Mouse (Mus musculus) frontal cortex, postnatal 25 days (tissue): ENCODE results near the gene Glyatl3.

Experiments used
- DNase-seq, 2 experiments: peaks; one replicate each; pipeline ENCODE4 v3.0.0; 2022; ENCODE audit warnings: low spot score in 2 of 2

Glyatl3 gene

DNA sequence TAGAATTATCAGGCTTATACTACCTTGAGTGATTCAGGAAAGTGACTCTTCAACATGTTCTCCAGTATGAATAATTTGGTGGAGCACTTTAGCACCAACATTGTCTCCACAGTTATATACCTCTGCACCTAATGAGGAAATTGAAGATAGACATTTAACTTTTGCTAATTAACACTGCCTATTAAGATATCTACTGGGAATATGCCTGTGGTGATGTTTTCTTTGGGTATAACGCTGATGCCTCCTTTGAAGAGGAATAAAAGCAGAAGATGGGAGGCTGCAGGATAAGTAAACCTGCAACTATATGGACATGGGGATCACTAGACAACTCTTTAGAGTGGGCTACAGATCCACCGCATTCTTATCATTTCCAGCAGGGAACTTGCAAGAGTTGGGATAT lies at the start of gene Glyatl3:
Gene Glyatl3 (minus strand): TSS at position 101 of the 400 bp plus-strand sequence.
- no peak for DNase-seq

DNA sequence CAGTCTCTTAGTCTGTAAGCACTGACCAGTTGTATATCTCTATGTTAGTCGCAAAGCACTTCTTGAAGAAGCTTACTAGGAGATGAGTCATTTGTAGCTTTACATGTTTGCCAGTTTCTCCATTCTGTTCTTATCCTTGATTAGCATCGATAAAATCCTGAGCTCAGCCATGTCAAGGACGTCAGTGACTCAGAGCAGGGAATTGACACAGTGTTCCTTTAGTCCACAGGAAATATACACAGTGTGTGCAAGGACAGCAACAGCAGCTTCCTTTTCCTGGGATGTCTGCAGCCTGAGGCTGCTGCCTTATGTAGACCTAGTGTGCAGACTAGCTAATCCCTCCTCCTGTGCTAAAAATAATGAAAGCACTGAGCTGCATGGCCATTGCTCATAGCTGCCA lies 34.4 kb upstream of the Glyatl3 start:
- DNase-seq = no peak

DNA sequence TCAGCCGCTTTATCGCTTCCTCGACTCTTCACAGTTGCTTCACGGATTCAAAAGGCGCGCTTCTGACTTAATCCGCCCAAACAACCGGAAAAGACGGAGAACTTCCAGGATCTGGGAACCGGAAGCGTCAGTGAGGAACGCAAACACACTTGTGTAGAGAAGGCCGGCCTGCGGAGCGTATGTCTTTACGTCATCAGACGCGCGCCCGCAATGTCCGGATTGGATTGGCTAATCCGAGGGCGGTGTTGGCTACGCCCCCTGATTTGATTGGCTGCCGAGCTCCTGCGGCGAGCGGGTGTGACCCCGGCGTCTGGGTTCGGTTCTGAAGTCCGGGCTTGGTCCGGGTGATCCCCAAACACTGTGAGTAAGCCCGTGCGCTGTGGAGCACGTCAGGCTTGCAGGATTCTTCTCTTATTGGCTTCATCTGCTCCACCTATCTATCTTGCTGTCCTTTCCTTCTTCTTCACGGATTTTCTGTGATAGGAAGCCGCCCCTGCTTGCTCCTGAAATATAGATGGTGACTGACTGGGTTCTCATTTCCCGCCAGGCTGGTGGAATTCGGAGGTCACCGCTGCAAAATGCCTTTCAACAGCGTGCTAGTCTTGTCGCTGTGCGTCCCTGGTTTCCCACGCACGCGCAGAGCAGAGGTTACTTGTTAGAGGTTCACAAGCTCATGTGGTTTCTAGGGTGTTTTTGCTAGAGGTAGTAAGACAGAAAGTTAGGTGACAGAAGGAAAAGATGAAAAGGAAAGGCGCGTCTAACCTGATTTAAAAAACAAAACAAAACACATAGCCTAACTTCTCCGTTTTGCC lies 20.5 kb upstream of the Glyatl3 start, which contains the start of the genes Mut and Cenpq:
Gene Mut (plus strand): TSS at position 266 of the 812 bp plus-strand sequence.
Gene Cenpq (minus strand): TSS at position 628 of the 812 bp plus-strand sequence.
- peak; percentile 99 for DNase-seq

DNA sequence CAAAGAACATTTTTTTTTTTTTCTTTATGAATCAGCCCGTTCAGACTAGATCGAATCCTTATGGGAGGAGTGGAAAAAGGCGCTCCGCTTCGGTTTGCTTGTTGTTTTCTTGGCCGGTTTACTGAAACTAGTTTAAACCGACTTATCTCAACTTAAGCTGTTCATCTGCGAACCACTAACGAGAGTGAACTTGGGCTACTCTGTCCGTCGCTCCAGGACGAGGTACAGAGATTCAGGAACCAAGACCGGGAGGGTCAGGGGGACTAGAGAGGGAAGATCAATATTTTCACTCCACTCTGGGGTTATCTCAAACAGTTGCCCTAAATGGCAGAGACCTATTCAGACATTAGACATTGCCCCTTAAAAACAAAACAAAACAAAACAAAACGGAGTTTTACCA lies 19.8 kb upstream of the Glyatl3 start:
- DNase-seq = no peak

DNA sequence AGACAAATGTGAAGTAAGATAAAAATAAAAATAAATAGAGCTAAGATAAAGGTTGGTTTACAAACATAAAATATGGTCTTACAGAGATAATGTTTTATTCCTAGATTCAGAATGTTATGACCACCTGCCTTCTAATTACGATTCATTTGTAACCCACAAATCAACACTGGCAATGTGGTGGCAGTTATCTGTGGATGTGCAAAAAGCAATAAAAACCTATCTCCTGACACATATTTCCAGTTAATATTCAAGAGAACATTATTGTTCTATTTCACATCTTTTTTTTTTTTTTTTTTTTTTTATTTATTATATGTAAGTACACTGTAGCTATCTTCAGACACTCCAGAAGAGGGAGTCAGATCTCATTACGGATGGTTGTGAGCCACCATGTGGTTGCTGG lies 1.3 kb upstream of the Glyatl3 start:
- no peak for DNase-seq

DNA sequence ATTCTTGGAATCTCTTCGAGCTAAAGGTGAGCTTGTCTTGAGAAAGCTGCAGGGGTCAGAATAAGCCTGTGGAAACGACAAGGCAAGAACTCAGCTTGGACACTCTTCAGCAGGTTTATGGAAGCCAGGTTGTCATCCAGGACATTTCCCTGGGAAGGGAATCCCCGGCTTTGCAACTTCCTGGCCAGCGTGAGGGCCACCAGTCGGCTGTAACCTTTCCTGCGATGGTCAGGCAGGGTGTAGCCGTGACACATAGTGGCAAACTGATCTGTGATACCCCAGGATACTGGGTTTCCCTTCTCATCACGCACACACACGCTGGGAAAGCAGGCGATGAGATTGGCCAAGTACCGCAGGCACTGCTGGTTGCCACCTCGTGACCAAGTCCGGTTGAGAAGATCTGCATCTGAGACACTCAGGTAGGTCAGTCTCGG lies 9.4 kb downstream of the Glyatl3 start:
- no peak for DNase-seq

DNA sequence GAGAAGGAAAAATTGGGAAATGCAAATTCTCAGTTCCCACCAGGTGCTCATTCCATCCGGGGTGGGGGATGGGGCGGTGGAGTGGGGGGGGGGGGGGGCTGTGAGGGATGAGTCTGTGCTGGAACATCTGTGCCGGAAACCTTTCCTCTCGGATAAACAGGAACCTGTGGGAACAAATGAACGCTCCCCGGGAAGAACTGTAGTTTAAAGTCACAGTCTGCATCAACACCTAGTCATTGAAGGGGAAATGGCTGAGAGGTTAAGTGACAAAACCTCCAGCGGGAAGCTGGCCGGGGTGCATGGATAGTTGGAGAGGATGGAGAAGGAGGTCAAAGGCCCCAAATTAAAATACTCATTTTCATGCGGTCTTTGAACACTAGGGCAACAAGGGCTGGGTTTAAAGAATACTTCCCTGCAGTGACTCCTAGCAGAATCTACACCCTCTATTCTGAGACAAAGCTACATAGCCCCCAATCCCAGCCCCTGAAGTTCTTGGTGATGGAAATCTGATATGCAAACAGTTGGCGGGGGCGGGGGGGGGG lies 10.0 kb downstream of the Glyatl3 start:
- no peak for DNase-seq

DNA sequence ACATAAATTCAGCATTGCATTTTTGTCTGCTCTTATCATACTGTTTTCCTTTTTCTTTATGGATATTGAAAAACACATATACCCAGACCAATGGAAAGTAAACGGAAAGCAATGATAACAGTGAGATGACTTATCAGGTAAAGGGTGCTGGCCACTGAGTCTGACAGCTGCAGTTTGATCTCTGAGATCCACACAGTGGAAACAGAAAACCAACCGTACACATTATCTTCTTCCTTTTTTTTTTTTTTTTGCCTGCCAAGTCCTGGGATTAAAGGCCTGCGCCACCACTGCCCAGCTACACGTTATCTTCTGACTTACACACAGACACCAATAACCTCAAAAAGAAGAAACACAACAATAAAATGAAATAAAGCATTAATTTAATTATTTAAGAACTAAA lies 10.8 kb downstream of the Glyatl3 start:
- no peak for DNase-seq

DNA sequence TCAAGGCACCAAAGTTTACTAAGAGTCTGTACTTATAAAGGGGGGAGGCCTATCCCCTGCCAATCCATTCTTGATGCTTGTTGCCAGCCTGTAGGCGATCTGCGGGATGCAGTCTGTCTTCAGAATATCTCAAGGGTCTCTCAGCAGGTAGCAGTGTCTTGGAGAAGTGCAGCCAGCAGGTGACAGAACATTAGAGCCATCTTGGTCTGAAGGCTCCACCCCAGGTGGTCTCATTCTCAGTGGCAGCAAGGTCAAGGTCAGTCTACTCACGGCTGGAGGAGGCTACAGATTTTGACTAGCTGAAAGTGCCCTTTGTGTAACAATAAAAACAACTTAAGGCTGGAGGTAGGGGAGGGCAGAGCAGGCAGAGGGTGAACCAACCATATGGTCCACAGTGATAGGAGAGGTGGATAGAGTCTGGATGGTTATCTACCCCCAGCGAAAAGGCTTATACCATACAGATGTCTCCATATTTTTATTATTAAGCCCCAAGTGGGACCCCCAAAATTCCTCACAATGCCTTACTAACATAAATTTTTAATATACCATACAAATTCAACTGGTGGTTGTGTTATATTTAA lies 14.3 kb downstream of the Glyatl3 start:
- DNase-seq = no peak

DNA sequence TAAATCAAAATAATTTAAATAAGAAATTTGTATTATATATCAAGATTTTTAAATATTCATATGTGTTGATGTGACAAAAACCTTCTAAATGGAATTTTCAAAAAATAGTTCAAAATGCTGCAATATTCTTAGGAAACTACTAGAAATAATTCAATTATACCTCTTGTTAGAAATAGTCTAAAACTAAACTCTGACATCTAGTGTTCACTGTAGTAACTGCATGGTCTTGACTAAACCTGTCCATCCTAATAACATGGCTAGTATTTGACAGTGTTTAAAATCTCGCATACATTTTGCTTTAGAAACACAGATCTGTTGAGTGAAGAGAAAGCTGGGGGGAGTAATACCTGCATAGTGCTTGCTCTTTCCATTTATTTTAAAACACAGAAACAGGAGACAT lies 17.3 kb downstream of the Glyatl3 start:
- no peak for DNase-seq

DNA sequence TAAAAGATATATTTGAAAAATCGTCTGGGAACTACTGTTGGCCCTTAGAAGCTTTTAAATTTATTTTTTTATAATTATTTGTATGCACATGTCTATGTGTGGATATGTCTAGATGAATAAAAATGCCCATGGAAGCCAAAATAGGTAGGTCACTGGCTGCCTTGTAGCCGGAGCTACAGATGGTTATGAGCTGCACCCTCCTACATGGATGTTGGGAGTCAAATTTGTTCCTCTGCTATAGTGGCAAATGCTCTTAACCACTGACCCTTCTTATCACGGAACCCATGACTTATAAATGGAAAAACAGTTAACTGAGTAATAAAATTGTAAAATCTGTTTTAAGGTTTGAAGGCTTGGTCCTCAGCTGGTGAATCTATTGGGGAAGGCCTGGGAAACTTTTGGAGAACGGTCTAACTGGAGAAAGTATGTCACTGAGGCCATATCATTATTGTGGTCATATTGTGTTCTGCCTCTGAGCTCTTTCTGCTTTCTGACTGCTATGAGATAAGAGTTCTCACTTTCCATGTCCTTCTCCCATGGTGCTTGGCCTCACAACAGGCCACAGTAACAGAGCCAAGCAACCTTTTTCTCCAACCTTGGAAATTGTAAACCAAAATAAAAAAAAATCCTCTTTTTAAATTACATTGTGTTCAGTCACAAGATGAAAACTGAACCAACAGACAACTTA lies 26.2 kb downstream of the Glyatl3 start:
- DNase-seq = no peak

DNA sequence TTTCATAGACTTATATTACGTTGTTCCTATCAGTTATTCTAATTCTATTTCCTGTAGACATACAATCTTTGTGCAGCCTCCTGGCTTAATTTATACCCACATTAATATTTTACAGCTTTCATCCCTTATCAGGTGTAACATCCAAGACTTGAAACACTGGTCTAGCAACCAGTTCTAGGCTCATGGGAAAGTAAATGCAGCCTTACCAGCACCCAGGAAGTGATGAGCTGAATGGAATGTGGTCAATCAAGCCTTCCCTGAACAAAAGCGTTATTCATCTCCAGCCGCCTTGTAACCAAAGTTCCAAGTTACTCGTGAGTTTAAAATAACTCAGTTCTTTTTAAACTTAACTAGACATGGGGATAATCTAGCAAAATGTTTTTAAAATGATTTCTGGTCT lies 29.0 kb downstream of the Glyatl3 start:
- no peak for DNase-seq

DNA sequence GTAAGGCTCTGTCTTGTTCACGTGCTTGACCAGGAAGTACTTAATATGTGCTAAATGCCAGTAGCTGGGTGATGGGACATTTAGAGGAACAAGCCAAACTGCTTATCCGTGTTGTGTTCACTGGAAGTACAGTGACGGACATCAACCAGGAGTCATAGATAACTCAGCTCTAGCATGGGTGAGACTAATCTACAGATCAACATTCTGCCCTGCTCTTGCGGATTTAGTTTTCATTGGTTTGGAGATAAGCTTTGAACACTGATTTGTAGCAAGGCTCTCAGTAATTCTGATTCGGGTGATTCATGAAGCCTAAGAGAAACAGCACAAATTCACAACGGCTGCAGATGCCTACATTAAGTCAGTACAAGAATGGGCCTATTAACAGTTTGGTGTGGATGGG lies 32.0 kb downstream of the Glyatl3 start:
- no peak for DNase-seq

DNA sequence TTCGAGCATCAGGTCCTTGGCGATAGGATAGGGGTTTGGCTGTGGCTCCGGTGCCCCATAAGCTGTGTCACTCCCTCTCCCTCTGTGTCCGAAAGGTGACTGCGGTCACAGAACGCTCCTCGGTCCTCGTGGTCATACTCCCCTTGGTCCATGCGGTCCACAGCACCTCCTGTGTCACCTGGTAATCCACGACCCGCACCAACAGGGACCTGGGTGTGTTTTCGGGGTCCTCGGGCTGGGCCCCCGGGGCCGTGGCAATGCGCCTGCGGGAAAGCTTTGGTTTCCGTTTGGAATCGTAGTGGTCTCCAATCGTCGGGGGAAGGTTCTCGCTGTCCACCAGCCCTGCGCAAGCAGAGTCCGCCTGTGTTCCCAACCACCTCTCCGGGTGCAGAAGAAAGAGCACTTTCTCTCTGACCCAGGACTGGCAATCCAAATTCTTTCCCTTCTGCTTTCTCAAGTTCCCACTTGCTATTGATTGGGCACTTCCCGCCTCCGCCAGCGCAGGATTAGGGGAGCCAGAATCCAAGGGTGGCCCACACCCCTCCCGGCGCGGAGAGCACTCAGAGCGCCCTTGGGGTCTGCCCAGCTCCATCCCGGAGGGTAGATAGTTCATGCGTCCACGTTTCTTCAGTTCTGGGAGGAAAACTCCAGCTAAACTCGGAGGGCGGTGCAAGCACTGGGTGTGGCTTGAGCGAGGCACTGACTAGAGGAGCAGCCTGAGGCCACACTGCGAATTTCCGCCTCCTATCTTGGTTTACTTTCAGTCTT lies 34.0 kb downstream of the Glyatl3 start, which contains the start of gene 9130008F23Rik:
Gene 9130008F23Rik (minus strand): TSS at position 636 of the 768 bp plus-strand sequence.
- no peak for DNase-seq

DNA sequence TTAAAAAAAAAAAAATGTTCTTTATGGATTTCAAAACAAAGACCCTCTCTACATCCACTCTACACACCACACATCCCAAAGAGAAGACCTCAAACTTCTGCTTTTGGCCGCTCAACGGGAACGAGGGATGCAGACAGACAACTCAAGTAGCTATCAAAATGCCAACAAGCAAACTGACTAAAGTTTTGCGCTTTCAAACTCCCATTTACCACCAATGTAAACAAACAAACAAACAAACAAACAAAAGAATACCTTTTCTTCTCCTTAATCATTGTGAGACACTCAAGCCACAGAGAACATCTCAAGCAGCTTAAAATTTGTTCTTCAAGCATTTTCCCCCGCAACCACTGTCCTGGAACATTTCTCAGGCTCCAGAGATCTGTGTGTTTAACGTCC lies 34.6 kb downstream of the Glyatl3 start:
- no peak for DNase-seq

DNA sequence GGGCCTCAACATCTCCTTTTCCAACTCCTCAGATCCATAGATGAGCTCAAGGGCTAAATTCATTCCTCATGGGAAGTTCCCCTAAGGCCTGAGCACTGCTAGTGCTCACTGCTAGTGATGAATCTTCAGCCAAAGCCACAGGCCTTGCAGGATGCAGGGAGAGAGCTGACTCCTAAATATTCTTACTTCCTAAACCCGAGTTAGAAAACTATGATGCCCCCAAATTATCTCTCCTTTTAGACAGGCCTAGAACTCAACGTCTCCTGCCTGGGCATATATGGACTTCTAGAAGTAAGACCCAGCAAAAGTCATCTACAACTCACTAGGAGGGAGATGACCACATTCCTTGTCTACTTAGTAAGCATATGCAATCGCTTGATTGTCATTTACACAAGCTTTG lies 36.4 kb downstream of the Glyatl3 start:
- DNase-seq = no peak

DNA sequence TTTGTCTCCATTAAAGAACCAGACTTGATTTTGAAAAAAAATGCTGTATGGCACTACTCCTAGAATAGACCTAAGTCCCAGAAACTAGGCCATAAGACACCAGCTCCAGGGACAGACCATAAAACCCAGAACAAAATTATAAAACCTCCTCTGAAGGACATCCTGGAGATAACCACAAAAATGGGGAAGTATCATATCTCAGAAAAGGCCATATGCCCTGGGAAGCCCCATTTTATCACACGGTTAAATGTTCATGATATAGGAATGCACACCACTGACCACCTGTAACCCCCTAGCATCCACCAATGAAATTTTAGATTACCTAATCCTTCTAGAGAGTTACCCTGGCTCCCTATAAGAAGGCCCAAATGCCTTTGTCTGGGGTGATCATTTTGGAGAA lies 38.6 kb downstream of the Glyatl3 start:
- no peak for DNase-seq

DNA sequence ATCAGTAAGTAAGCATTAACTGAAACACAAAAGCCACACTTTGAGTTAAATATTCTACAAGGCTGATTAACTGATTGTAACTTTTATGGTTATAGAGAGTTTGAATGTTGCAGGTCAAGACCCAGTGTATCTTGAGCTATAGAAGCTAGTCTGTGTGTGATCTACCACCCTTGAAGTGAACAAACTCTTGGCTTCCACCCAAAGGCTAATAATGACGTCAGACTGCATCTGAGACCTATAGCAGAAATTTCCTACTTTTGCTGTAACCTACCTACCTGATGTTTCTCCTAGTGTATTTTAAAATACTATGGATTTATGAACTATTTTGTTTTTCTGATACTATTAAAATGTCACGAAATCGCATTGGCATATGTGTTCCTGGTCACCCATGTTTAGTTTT lies 39.4 kb downstream of the Glyatl3 start:
- DNase-seq = no peak

DNA sequence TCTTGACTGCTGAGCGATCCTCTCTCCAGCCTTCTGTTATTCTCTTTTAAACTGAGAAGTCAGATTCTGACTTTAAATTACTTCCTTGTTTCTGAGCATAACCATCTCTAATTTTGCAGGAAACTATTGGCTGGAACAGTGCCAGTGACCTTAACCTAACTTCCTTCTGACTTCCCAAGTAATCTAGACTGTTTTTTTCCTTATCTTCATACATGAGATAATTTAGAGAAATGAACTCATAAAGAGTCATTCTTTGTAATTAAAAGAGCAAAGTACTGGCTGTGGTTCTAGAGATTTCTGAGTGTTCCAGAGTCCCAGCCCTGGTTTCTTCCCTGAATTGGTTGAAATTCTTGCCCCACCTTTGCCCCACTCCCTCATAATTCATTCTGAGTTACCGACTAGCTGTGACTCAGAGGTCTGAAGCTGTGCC lies 40.6 kb downstream of the Glyatl3 start:
- DNase-seq = no peak

DNA sequence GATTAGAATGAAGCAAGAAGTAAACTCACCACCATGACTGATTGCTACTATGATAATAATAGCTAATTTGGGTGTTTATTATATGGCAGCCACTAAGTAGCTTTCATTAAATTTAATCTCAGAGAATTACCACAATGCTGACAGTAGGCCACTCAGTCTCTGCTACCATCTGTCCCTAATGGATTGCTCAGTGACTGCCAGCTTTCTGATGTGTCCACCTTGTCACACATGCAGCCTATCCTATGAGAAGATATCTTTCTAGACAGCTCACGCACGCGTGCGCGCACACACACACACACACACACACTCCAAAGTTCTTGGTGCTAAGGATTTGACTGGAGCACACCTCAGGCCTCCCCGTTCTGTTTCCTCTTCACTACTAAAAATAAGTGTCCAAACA lies 41.5 kb downstream of the Glyatl3 start:
- no peak for DNase-seq

DNA sequence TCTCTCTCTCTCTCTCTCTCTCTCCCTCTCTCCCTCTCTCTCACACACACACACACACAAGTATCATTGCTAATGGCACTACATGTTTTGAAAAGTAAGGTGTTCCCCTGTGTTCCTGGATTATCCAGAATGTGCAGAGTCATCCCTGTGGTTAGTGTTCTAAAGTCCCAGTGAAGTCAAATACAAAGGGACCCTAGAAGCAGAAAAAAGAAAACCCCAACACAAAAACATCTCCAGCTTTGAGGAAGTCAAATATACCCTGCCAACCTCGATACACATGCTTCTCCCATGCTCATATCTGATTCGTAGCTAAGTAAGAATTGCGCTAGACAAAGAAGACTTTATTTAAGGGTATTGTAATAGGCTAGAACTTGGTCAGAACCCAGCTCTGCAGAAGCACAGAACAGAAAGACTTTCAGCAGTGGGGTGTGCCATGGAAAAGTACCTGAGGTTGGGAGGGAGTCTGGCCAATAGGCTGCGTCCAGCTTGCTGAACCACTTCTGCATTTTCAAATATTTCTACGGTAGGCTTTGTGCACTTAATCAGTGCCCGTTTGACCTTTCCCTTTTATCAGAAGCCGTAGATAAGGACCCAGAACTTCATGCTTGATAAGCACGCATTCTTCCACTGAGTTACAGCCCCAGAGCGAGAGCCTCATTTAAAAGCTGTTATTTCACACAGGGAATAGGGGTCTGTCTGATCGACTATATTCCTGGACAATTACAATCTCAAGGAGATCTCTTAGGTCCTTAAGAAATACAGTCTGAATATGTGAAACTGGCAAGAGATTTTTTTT lies 45.0 kb downstream of the Glyatl3 start:
- DNase-seq = no peak
